Mouse (Mus musculus): Measurements from ENCODE around the gene Rbfox3. TPM values are rescaled to one million over a fixed set of nuclear protein-coding genes. Genes with fewer than 3 reads are reported as not detected.

The Rbfox3 gene
- polyA plus RNA-seq, 1 experiment from 2014 or later, result 0.69 TPM

- Histone ChIP-seq H3K27ac (ENCODE audit: low read depth, low read length) (no peak overlapping the region), H3K9ac (ENCODE audit: low read depth, low read length) (no peak overlapping the region), H3K27me3 (ENCODE audit: control insufficient read depth, insufficient read depth, low read length) (no peaks in the 10 kb centered on the region; the same call in 1 of the 2 replicates), H3K9me3 (replicated peaks; ENCODE audit: control insufficient read depth, low read length) (no peaks in the 10 kb centered on the region), H3K36me3 (ENCODE audit: control insufficient read depth, insufficient read depth, low read length) (no peaks in the 10 kb centered on the region), H3K4me1 (ENCODE audit: control insufficient read depth, insufficient read depth, low read length) (no peaks in the 10 kb centered on the region), H3K4me2 (no peak overlapping the region), H3K4me3 (ENCODE audit: low read depth, low read length) (no peak overlapping the region)
- 85% methylated on average over 8 of the region's 8 CpGs for WGBS (ENCODE audit: insufficient replicate concordance)
- no peak for ATAC-seq (replicated peaks; ENCODE audit: insufficient number of reproducible peaks, low FRiP score, low TSS enrichment)
Observed at GRCm38 (mm10) chr11:118879466-118880150, 31.8 kb downstream of the Rbfox3 start.

DNA sequence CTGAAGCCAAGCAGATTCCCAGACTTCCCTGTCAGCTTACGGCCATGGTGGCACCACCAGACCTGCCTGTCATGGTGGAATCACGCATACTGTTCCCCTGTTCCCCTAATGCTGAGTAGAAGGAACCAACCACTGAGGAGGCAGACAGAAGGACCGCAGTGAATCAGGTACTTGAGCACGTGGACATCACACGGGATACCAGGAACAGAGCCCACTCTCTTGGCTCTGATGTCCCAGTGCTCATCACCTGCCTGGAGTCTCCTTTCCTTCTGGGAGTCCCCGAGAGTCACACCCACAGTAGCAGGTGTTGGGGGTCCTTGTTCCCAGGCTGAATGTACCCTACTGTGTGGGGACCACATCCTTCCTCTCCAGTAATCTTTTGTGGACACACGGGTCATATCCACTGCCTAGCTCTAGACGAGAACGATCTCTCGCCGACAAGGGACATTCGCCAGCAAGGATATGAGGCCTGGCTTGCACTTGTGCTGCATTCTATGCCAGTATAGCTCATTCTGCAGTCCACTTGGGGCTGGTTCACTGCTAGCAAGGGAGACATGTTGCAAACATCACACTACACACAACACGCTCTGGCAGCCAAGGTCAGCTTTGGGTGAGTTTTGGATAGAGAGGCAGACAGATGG, 32.7 kb downstream of the Rbfox3 start:
- no peak overlapping the region for H3K9ac ChIP-seq (ENCODE audit: low read depth, low read length)
- no peak overlapping the region for H3K4me3 ChIP-seq (ENCODE audit: low read depth, low read length)
- H3K9me3 ChIP-seq (replicated peaks; ENCODE audit: control insufficient read depth, low read length), result no peaks in the 10 kb centered on the region
- no peak for ATAC-seq (replicated peaks; ENCODE audit: insufficient number of reproducible peaks, low FRiP score, low TSS enrichment)
- H3K27me3 ChIP-seq (ENCODE audit: control insufficient read depth, insufficient read depth, low read length), result no peaks in the 10 kb centered on the region; the same call in 1 of the 2 replicates
- H3K36me3 ChIP-seq (ENCODE audit: control insufficient read depth, insufficient read depth, low read length), result no peaks in the 10 kb centered on the region
- no peaks in the 10 kb centered on the region for H3K4me1 ChIP-seq (ENCODE audit: control insufficient read depth, insufficient read depth, low read length)
- 87% methylated on average over 13 of the region's 13 CpGs for WGBS (ENCODE audit: insufficient replicate concordance)
- no peak overlapping the region for H3K4me2 ChIP-seq
- H3K27ac ChIP-seq (ENCODE audit: low read depth, low read length), result no peak overlapping the region

DNA sequence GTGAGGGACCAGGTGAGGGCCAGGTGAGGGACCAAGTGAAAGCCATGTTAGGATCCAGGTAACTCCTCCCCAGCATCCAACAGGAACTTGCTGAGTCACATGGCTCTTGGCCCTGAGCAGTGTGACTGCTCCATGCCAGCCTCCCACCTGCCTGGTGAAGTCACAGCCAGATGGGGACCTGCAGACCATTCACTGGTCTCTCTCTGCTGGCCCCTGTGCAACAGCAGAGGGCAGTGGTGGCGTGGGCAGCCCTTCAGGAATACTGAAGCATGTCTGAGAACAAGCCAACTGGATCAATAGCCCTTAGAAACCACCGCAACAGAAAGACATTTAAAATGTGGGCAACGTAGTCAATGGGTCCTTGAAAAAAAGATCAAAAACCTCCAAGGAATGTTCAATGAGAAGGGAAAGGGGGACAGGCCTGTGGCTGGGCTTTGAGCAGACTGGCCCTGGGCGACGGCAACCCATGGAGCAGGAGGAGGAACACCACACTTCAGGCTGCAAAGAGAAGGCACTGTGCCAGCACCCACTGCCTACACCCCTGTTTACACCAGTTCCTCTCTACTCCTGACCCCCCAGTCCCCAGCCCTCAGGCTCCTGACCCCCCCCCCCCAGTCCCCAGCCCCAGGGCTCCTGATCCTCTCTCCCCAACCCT, 36.0 kb downstream of the Rbfox3 start:
- 70% methylated on average over 5 of the region's 5 CpGs for WGBS (ENCODE audit: insufficient replicate concordance)
- no peak for ATAC-seq (replicated peaks; ENCODE audit: insufficient number of reproducible peaks, low FRiP score, low TSS enrichment)
- no peak overlapping the region for H3K27ac ChIP-seq (ENCODE audit: low read depth, low read length)
- H3K4me3 ChIP-seq (ENCODE audit: low read depth, low read length), result no peak overlapping the region
- H3K4me2 ChIP-seq, result no peak overlapping the region
- H3K9ac ChIP-seq (ENCODE audit: low read depth, low read length), result no peak overlapping the region
- no peaks in the 10 kb centered on the region for H3K4me1 ChIP-seq (ENCODE audit: control insufficient read depth, insufficient read depth, low read length)
- no peaks in the 10 kb centered on the region for H3K36me3 ChIP-seq (ENCODE audit: control insufficient read depth, insufficient read depth, low read length)
- H3K27me3 ChIP-seq (ENCODE audit: control insufficient read depth, insufficient read depth, low read length), result no peaks in the 10 kb centered on the region; the same call in 1 of the 2 replicates
- H3K9me3 ChIP-seq (replicated peaks; ENCODE audit: control insufficient read depth, low read length), result no peaks in the 10 kb centered on the region

- Histone ChIP-seq H3K4me1 (ENCODE audit: control insufficient read depth, insufficient read depth, low read length) (no peaks in the 10 kb centered on the region), H3K9ac (ENCODE audit: low read depth, low read length) (no peak overlapping the region), H3K27ac (ENCODE audit: low read depth, low read length) (no peak overlapping the region), H3K9me3 (replicated peaks; ENCODE audit: control insufficient read depth, low read length) (no peaks in the 10 kb centered on the region), H3K4me3 (ENCODE audit: low read depth, low read length) (no peak overlapping the region), H3K4me2 (no peak overlapping the region), H3K36me3 (ENCODE audit: control insufficient read depth, insufficient read depth, low read length) (no peaks in the 10 kb centered on the region), H3K27me3 (ENCODE audit: control insufficient read depth, insufficient read depth, low read length) (no peaks in the 10 kb centered on the region; the same call in 1 of the 2 replicates)
- WGBS (ENCODE audit: insufficient replicate concordance), result 35% methylated on average over 7 of the region's 7 CpGs
- ATAC-seq (replicated peaks; ENCODE audit: insufficient number of reproducible peaks, low FRiP score, low TSS enrichment), result no peak
Observed at GRCm38 (mm10) chr11:118874487-118875095, 36.8 kb downstream of the Rbfox3 start.

- H3K36me3 ChIP-seq (ENCODE audit: control insufficient read depth, insufficient read depth, low read length), result no peaks in the 10 kb centered on the region
- no peak overlapping the region for H3K9ac ChIP-seq (ENCODE audit: low read depth, low read length)
- H3K4me1 ChIP-seq (ENCODE audit: control insufficient read depth, insufficient read depth, low read length), result no peaks in the 10 kb centered on the region
- H3K27ac ChIP-seq (ENCODE audit: low read depth, low read length), result no peak overlapping the region
- no peak overlapping the region for H3K4me3 ChIP-seq (ENCODE audit: low read depth, low read length)
- 62% methylated on average over 11 of the region's 11 CpGs for WGBS (ENCODE audit: insufficient replicate concordance)
- no peaks in the 10 kb centered on the region for H3K27me3 ChIP-seq (ENCODE audit: control insufficient read depth, insufficient read depth, low read length)
- H3K9me3 ChIP-seq (replicated peaks; ENCODE audit: control insufficient read depth, low read length), result no peaks in the 10 kb centered on the region
- no peak overlapping the region for H3K4me2 ChIP-seq
- ATAC-seq (replicated peaks; ENCODE audit: insufficient number of reproducible peaks, low FRiP score, low TSS enrichment), result no peak
Observed at GRCm38 (mm10) chr11:118874022-118874421, 37.4 kb downstream of the Rbfox3 start.

DNA sequence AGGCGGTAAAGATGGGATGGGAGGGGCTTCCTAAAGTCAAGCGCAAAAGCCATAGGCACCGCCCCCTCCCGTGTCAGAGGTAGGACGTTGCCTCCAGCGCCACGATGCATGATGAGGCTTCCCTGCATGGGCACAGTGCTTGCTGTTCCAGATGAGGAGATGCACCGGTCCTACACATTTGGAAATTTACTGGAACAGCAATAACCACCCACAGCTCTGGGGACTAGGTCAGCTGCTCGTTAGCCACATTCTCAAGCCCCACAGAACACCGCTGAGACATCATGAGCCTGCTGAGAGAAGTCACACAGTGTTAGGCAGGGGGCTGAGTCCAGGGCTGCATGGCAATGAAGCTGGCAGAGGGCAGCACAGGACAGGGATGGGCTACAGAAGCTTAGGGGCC, 39.9 kb downstream of the Rbfox3 start:
- Histone ChIP-seq H3K9ac (ENCODE audit: low read depth, low read length) (no peak overlapping the region), H3K4me3 (ENCODE audit: low read depth, low read length) (no peak overlapping the region), H3K27ac (ENCODE audit: low read depth, low read length) (no peak overlapping the region), H3K4me2 (no peak overlapping the region), H3K4me1 (ENCODE audit: control insufficient read depth, insufficient read depth, low read length) (no peaks in the 10 kb centered on the region), H3K27me3 (ENCODE audit: control insufficient read depth, insufficient read depth, low read length) (no peaks in the 10 kb centered on the region), H3K36me3 (ENCODE audit: control insufficient read depth, insufficient read depth, low read length) (no peaks in the 10 kb centered on the region), H3K9me3 (replicated peaks; ENCODE audit: control insufficient read depth, low read length) (no peaks in the 10 kb centered on the region)
- ATAC-seq (replicated peaks; ENCODE audit: insufficient number of reproducible peaks, low FRiP score, low TSS enrichment), result no peak
- 78% methylated on average over 10 of the region's 10 CpGs for WGBS (ENCODE audit: insufficient replicate concordance)

GRCm38 (mm10) chr11:118863360-118863759, 48.0 kb downstream of the Rbfox3 start:
- no peak for ATAC-seq (replicated peaks; ENCODE audit: insufficient number of reproducible peaks, low FRiP score, low TSS enrichment)

DNA sequence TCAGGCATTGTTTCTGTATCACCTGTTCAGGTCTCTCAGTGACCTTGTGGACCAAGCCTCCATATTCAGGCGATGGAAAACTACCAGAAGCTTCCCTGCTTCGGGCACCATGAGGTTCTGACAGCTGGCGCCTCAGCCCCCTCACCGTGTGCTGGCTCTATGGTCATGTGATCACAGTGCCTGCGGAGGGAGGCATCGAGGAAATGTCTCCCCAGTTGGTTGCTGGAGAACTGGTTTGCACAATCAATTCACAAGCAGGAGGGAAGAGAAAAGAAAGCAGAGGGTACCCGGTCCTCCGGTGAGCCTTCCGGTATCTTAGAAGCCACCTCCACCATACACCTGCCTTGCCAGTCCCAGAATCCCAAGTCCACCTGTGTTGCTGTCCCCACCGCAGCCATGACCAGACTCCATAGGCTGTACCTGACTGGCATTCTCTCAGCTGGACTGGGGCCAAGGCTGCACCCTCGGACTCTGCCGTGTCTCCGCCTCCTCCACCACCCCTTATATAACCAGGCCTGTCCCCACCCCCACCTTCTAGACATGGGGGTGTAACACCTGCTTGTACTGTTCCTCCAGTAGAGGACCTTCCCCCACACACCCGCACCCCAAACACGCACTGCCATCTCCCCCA, 49.5 kb downstream of the Rbfox3 start:
- no peak for ATAC-seq (replicated peaks; ENCODE audit: insufficient number of reproducible peaks, low FRiP score, low TSS enrichment)
- WGBS (ENCODE audit: insufficient replicate concordance), result 86% methylated on average over 15 of the region's 15 CpGs
- Histone ChIP-seq H3K4me1 (ENCODE audit: control insufficient read depth, insufficient read depth, low read length) (no peaks in the 10 kb centered on the region), H3K4me2 (no peak overlapping the region), H3K9ac (ENCODE audit: low read depth, low read length) (no peak overlapping the region), H3K36me3 (ENCODE audit: control insufficient read depth, insufficient read depth, low read length) (no peaks in the 10 kb centered on the region), H3K27ac (ENCODE audit: low read depth, low read length) (no peak overlapping the region), H3K4me3 (ENCODE audit: low read depth, low read length) (no peak overlapping the region), H3K9me3 (replicated peaks; ENCODE audit: control insufficient read depth, low read length) (no peaks in the 10 kb centered on the region), H3K27me3 (ENCODE audit: control insufficient read depth, insufficient read depth, low read length) (no peaks in the 10 kb centered on the region; the same call in 1 of the 2 replicates)

More at GRCm38 (mm10) chr11:118863360-118863759, 48.0 kb downstream of the Rbfox3 start:
- WGBS (ENCODE audit: insufficient replicate concordance), result 75% methylated on average over 3 of the region's 3 CpGs
- H3K4me3 ChIP-seq (ENCODE audit: low read depth, low read length), result no peak overlapping the region
- H3K4me2 ChIP-seq, result no peak overlapping the region
- H3K9me3 ChIP-seq (replicated peaks; ENCODE audit: control insufficient read depth, low read length), result no peaks in the 10 kb centered on the region
- no peaks in the 10 kb centered on the region; the same call in 1 of the 2 replicates for H3K27me3 ChIP-seq (ENCODE audit: control insufficient read depth, insufficient read depth, low read length)
- no peaks in the 10 kb centered on the region for H3K36me3 ChIP-seq (ENCODE audit: control insufficient read depth, insufficient read depth, low read length)
- no peaks in the 10 kb centered on the region for H3K4me1 ChIP-seq (ENCODE audit: control insufficient read depth, insufficient read depth, low read length)
- no peak overlapping the region for H3K27ac ChIP-seq (ENCODE audit: low read depth, low read length)
- no peak overlapping the region for H3K9ac ChIP-seq (ENCODE audit: low read depth, low read length)
